In genomic region chr12:108242243-108242745, GRCm38 (mm10) we compare ENCODE assay signal across 14 mouse cellular contexts. TPM values are rescaled to one million over a fixed set of nuclear protein-coding genes. Genes with fewer than 3 reads are reported as not detected.
DNase-seq lines count a peak whose midpoint lies in the region; ATAC-seq lines count a peak whose summit lies in the region.
"Had no signal": no experiment of that assay in that cellular context is flagged by ENCODE, and none has a peak within 500 bp of the region (broad histone marks: within the 10 kb centered on the region; RNA-seq: fewer than 3 reads in every experiment).

No protein-coding gene starts in this region.

- H3K27ac ChIP-seq in hindbrain, embryonic 15.5 days (replicated peaks): peak overlapping the region; percentile 72
- peak overlapping the region; percentile 85; the same call in 1 of the 2 replicates for H3K27ac ChIP-seq in neural tube, embryonic 15.5 days (replicated peaks)
- H3K27ac ChIP-seq in intestine, embryonic 16.5 days (ENCODE audit: low read length): no peak overlapping the region
- H3K27ac ChIP-seq: kidney, embryonic 15.5 days; liver, embryonic 13.5 days had no signal

- ATAC-seq in hindbrain, embryonic 15.5 days (ENCODE audit: low FRiP score, low read depth): no peak
- ATAC-seq in neural tube, embryonic 15.5 days (ENCODE audit: low FRiP score): no peak
- ATAC-seq in intestine, embryonic 16.5 days: no peak

- no peaks in the 10 kb centered on the region for H3K27me3 ChIP-seq in hindbrain, embryonic 15.5 days
- H3K27me3 ChIP-seq in neural tube, embryonic 15.5 days (replicated peaks): no peaks in the 10 kb centered on the region
- no peaks in the 10 kb centered on the region for H3K27me3 ChIP-seq in intestine, embryonic 16.5 days (replicated peaks; ENCODE audit: control insufficient read depth, insufficient read depth, low read length)
- H3K27me3 ChIP-seq: kidney, embryonic 15.5 days; liver, embryonic 13.5 days had no signal

- no peaks in the 10 kb centered on the region for H3K9me3 ChIP-seq in hindbrain, embryonic 15.5 days
- H3K9me3 ChIP-seq in neural tube, embryonic 15.5 days (replicated peaks): no peaks in the 10 kb centered on the region
- no peaks in the 10 kb centered on the region for H3K9me3 ChIP-seq in intestine, embryonic 16.5 days (ENCODE audit: control insufficient read depth, low read length)
- H3K9me3 ChIP-seq: kidney, embryonic 15.5 days; liver, embryonic 13.5 days had no signal

- WGBS in hindbrain, embryonic 15.5 days: 28% methylated on average over 20 of the region's 20 CpGs
- WGBS in neural tube, embryonic 15.5 days: 31% methylated on average over 20 of the region's 20 CpGs
- WGBS in intestine, embryonic 16.5 days: 83% methylated on average over 20 of the region's 20 CpGs

- no peak overlapping the region for H3K4me2 ChIP-seq in hindbrain, embryonic 15.5 days
- no peak overlapping the region for H3K4me2 ChIP-seq in neural tube, embryonic 15.5 days
- no peak overlapping the region for H3K4me2 ChIP-seq in intestine, embryonic 16.5 days (ENCODE audit: low read depth, low read length)
- H3K4me2 ChIP-seq: kidney, embryonic 15.5 days; liver, embryonic 13.5 days had no signal

- no peaks in the 10 kb centered on the region for H3K36me3 ChIP-seq in hindbrain, embryonic 15.5 days
- H3K36me3 ChIP-seq in neural tube, embryonic 15.5 days: no peaks in the 10 kb centered on the region
- H3K36me3 ChIP-seq in intestine, embryonic 16.5 days (ENCODE audit: control insufficient read depth, insufficient read depth, low read length): no peaks in the 10 kb centered on the region
- H3K36me3 ChIP-seq: kidney, embryonic 15.5 days; liver, embryonic 13.5 days had no signal

- DNase-seq in cerebellum, postnatal 10 days: peak; percentile 39 to 57
- no peak for DNase-seq in cerebellum, adult 18-20 months
- peak; percentile 56 for DNase-seq in left cerebral cortex, postnatal 4 days
- DNase-seq in left cerebral cortex, postnatal 36 days (ENCODE audit: low spot score in 2 of 2): no peak
- no peak for DNase-seq in frontal cortex, postnatal 25 days (ENCODE audit: low spot score in 2 of 2)
- DNase-seq: adrenal gland, postnatal 10 days; cerebellum, adult 9-10 months; layer of hippocampus, adult 9-11 months; liver, embryonic 13.5 days; thymus, postnatal 14 days had no signal

- no peak overlapping the region for H3K4me3 ChIP-seq in hindbrain, embryonic 15.5 days
- no peak overlapping the region for H3K4me3 ChIP-seq in neural tube, embryonic 15.5 days (replicated peaks)
- H3K4me3 ChIP-seq in intestine, embryonic 16.5 days (ENCODE audit: low read length): no peak overlapping the region
- H3K4me3 ChIP-seq: kidney, embryonic 15.5 days; liver, embryonic 13.5 days had no signal

- H3K9ac ChIP-seq in hindbrain, embryonic 15.5 days: no peak overlapping the region
- H3K9ac ChIP-seq in neural tube, embryonic 15.5 days (replicated peaks): no peak overlapping the region
- H3K9ac ChIP-seq in intestine, embryonic 16.5 days (ENCODE audit: low read depth, low read length): no peak overlapping the region; the same call in 1 of the 2 replicates
- H3K9ac ChIP-seq: kidney, embryonic 15.5 days; liver, embryonic 13.5 days had no signal

- H3K4me1 ChIP-seq in hindbrain, embryonic 15.5 days (replicated peaks): peaks cover 89% of the 10 kb centered on the region
- H3K4me1 ChIP-seq in neural tube, embryonic 15.5 days: peaks cover 92% of the 10 kb centered on the region
- H3K4me1 ChIP-seq in intestine, embryonic 16.5 days (ENCODE audit: control insufficient read depth, insufficient read depth, low read length): peaks cover 85% of the 10 kb centered on the region

- intact Hi-C loops in left cerebral cortex, postnatal 4 days (cut with DNase I): no loop called here
- intact Hi-C loops in left cerebral cortex, postnatal 36 days (cut with DNase I): no loop called here

RNA-seq across cellular contexts. Expression of gene Ccdc85c, which starts 32.9 kb away (rescaled TPM):
- total RNA-seq in left cerebral cortex, postnatal 4 days (2021): 10 to 100 TPM; 60.2 to 64.1 TPM
- 10 to 100 TPM; 75.2 to 77.4 TPM for total RNA-seq in left cerebral cortex, postnatal 36 days (2021)
- 13.7 and 14.7 TPM in 2 replicates for polyA plus RNA-seq in hindbrain, embryonic 15.5 days (2015; fragmentation: Nextera tagmentation; extraction: Ambion mirVana)
- 10.5 and 11.9 TPM in 2 replicates for polyA plus RNA-seq in neural tube, embryonic 15.5 days (2015; fragmentation: Nextera tagmentation; extraction: Ambion mirVana)
- polyA plus RNA-seq in intestine, embryonic 16.5 days (2015; fragmentation: Nextera tagmentation; extraction: Ambion mirVana): 4.8 and 7.1 TPM in 2 replicates

Comparison
In these comparisons a context has a peak if more than half of its experiments do, and no peak if none do; other contexts are left out.
1. DNase-seq: peak in cerebellum, postnatal 10 days (2 of 2) and left cerebral cortex, postnatal 4 days (single experiment); none in cerebellum, adult 18-20 months (0 of 2), left cerebral cortex, postnatal 36 days (0 of 2) and frontal cortex, postnatal 25 days (0 of 2).